Mouse (Mus musculus) c-Kit-positive CD71-negative TER-119-negative erythroid progenitor cells, embryonic 14.5 days (primary cell): Measurements from ENCODE around the gene Rnf103.

Experiments used
- DNase-seq: peaks from one replicate; pipeline ENCODE4 v3.0.0-alpha.2; 2013; ENCODE audit warnings: low read depth

Rnf103 gene

GRCm38 (mm10) chr6:71492756-71493674 is 679 bp upstream of the Rnf103 start:
- no peak for DNase-seq

- DNase-seq, result peak; percentile 23
Observed at GRCm38 (mm10) chr6:71494341-71495020, 787 bp downstream of the Rnf103 start.

GRCm38 (mm10) chr6:71500575-71500974 is 6.9 kb downstream of the Rnf103 start:
- DNase-seq, result no peak

- no peak for DNase-seq
Observed at GRCm38 (mm10) chr6:71503001-71503400, 9.3 kb downstream of the Rnf103 start.

GRCm38 (mm10) chr6:71503670-71504069 is 10.0 kb downstream of the Rnf103 start:
- no peak for DNase-seq

- DNase-seq, result no peak
Observed at GRCm38 (mm10) chr6:71504091-71504490, 10.4 kb downstream of the Rnf103 start.

- no peak for DNase-seq
Observed at GRCm38 (mm10) chr6:71505671-71506070, 12.0 kb downstream of the Rnf103 start.

- DNase-seq, result no peak
Observed at GRCm38 (mm10) chr6:71519476-71519875, 25.8 kb downstream of the Rnf103 start.

- DNase-seq, result no peak
Observed at GRCm38 (mm10) chr6:71525556-71525955, 31.9 kb downstream of the Rnf103 start.

- no peak for DNase-seq
Observed at GRCm38 (mm10) chr6:71527056-71527455, 33.4 kb downstream of the Rnf103 start.

- no peak for DNase-seq
Observed at GRCm38 (mm10) chr6:71527826-71528225, 34.1 kb downstream of the Rnf103 start.

GRCm38 (mm10) chr6:71530176-71530575 is 36.5 kb downstream of the Rnf103 start:
- DNase-seq, result no peak

- no peak for DNase-seq
Observed at GRCm38 (mm10) chr6:71537286-71537685, 43.6 kb downstream of the Rnf103 start.

- peak; percentile 85 for DNase-seq
Observed at GRCm38 (mm10) chr6:71543686-71544499, 50.2 kb downstream of the Rnf103 start, which contains the start of gene Chmp3. Gene Chmp3 (plus strand): TSS chr6:71543797.

GRCm38 (mm10) chr6:71555507-71555951 is 61.8 kb downstream of the Rnf103 start:
- no peak for DNase-seq

GRCm38 (mm10) chr6:71556826-71557225 is 63.1 kb downstream of the Rnf103 start:
- DNase-seq, result no peak
